Mouse (Mus musculus): ENCODE measurements around the gene Smarcd3. TPM values are rescaled to one million over a fixed set of nuclear protein-coding genes. Genes with fewer than 3 reads are reported as not detected.

The Smarcd3 gene
- polyA plus RNA-seq, 1 experiment from 2014 or later: 78.4 TPM

GRCm38 (mm10) chr5:24589511-24590500 lies 34.4 kb downstream of the Smarcd3 start:
- Histone ChIP-seq H3K27me3 (ENCODE audit: control insufficient read depth, insufficient read depth, low read length) (no peaks in the 10 kb centered on the region), H3K4me2 (ENCODE audit: low read length) (no peak overlapping the region), H3K9me3 (ENCODE audit: control insufficient read depth, low read length) (no peaks in the 10 kb centered on the region), H3K9ac (ENCODE audit: low read length) (no peak overlapping the region), H3K4me1 (ENCODE audit: control insufficient read depth in 2 of 2, insufficient read depth in 2 of 2, low read length in 2 of 2) (peaks cover 11 to 28% of the 10 kb centered on the region in 2 experiments; a peak in 3 of 4 replicates), H3K4me3 (ENCODE audit: control insufficient read depth in 1 of 2, insufficient read depth in 1 of 2, low read depth in 1 of 2, low read length in 2 of 2) (no peak overlapping the region), H3K36me3 (ENCODE audit: control insufficient read depth, insufficient read depth, low read length) (peaks cover 67% of the 10 kb centered on the region), H3K27ac (replicated peaks in 1 of 2; ENCODE audit: control insufficient read depth in 1 of 2, insufficient read depth in 1 of 2, low read depth in 2 of 2, low read length in 2 of 2) (no peak overlapping the region)
- 87% methylated on average over 20 of the region's 20 CpGs for WGBS
- no peak for ATAC-seq (ENCODE audit: insufficient number of reproducible peaks, insufficient read depth, low FRiP score, low read depth)

- Histone ChIP-seq H3K9ac (ENCODE audit: low read length) (peak overlapping the region; percentile 85), H3K27me3 (ENCODE audit: control insufficient read depth, insufficient read depth, low read length) (no peaks in the 10 kb centered on the region), H3K4me3 (ENCODE audit: control insufficient read depth in 1 of 2, insufficient read depth in 1 of 2, low read depth in 1 of 2, low read length in 2 of 2) (peak overlapping the region; percentile 60 to 84), H3K36me3 (ENCODE audit: control insufficient read depth, insufficient read depth, low read length) (peaks cover 41% of the 10 kb centered on the region), H3K27ac (replicated peaks in 1 of 2; ENCODE audit: control insufficient read depth in 1 of 2, insufficient read depth in 1 of 2, low read depth in 2 of 2, low read length in 2 of 2) (peak overlapping the region in 1 of 2 experiments; percentile 67; a peak in 2 of 4 replicates), H3K4me1 (ENCODE audit: control insufficient read depth in 2 of 2, insufficient read depth in 2 of 2, low read length in 2 of 2) (peaks cover 11 to 28% of the 10 kb centered on the region in 2 experiments; a peak in 3 of 4 replicates), H3K4me2 (ENCODE audit: low read length) (peak overlapping the region; percentile 85), H3K9me3 (ENCODE audit: control insufficient read depth, low read length) (no peaks in the 10 kb centered on the region)
- ATAC-seq (ENCODE audit: insufficient number of reproducible peaks, insufficient read depth, low FRiP score, low read depth): no peak
- 12% methylated on average over 4 of the region's 4 CpGs for WGBS
Observed at GRCm38 (mm10) chr5:24587200-24587577, 37.0 kb downstream of the Smarcd3 start.

GRCm38 (mm10) chr5:24586547-24587199 lies 37.5 kb downstream of the Smarcd3 start, which contains the start of gene Chpf2:
Chpf2 (plus strand) TSS chr5:24586741.
- H3K4me2 ChIP-seq (ENCODE audit: low read length): peak within 1 kb of the TSS; percentile 85

GRCm38 (mm10) chr5:24586106-24586505 lies 38.1 kb downstream of the Smarcd3 start:
- H3K27ac ChIP-seq (replicated peaks in 1 of 2; ENCODE audit: control insufficient read depth in 1 of 2, insufficient read depth in 1 of 2, low read depth in 2 of 2, low read length in 2 of 2): no peak overlapping the region
- H3K4me3 ChIP-seq (ENCODE audit: control insufficient read depth in 1 of 2, insufficient read depth in 1 of 2, low read depth in 1 of 2, low read length in 2 of 2): peak overlapping the region; percentile 60 to 84
- H3K27me3 ChIP-seq (ENCODE audit: control insufficient read depth, insufficient read depth, low read length): no peaks in the 10 kb centered on the region
- H3K36me3 ChIP-seq (ENCODE audit: control insufficient read depth, insufficient read depth, low read length): peaks cover 30% of the 10 kb centered on the region
- no peaks in the 10 kb centered on the region for H3K9me3 ChIP-seq (ENCODE audit: control insufficient read depth, low read length)
- WGBS: 10% methylated on average over 8 of the region's 8 CpGs
- peak overlapping the region; percentile 85 for H3K9ac ChIP-seq (ENCODE audit: low read length)
- peaks cover 7 to 20% of the 10 kb centered on the region in 2 experiments; a peak in 3 of 4 replicates for H3K4me1 ChIP-seq (ENCODE audit: control insufficient read depth in 2 of 2, insufficient read depth in 2 of 2, low read length in 2 of 2)
- ATAC-seq (ENCODE audit: insufficient number of reproducible peaks, insufficient read depth, low FRiP score, low read depth): no peak
- peak overlapping the region; percentile 85 for H3K4me2 ChIP-seq (ENCODE audit: low read length)

More at GRCm38 (mm10) chr5:24586547-24587199, 37.5 kb downstream of the Smarcd3 start, which contains the start of gene Chpf2:
- Histone ChIP-seq H3K27me3 (ENCODE audit: control insufficient read depth, insufficient read depth, low read length) (no peaks in the 10 kb centered on the region), H3K4me1 (ENCODE audit: control insufficient read depth in 2 of 2, insufficient read depth in 2 of 2, low read length in 2 of 2) (peaks cover 11 to 26% of the 10 kb centered on the region in 2 experiments; a peak in 3 of 4 replicates), H3K36me3 (ENCODE audit: control insufficient read depth, insufficient read depth, low read length) (peaks cover 36% of the 10 kb centered on the region), H3K9me3 (ENCODE audit: control insufficient read depth, low read length) (no peaks in the 10 kb centered on the region), H3K4me3 (ENCODE audit: control insufficient read depth in 1 of 2, insufficient read depth in 1 of 2, low read depth in 1 of 2, low read length in 2 of 2) (peak within 1 kb of the TSS; percentile 60 to 84), H3K27ac (replicated peaks in 1 of 2; ENCODE audit: control insufficient read depth in 1 of 2, insufficient read depth in 1 of 2, low read depth in 2 of 2, low read length in 2 of 2) (peak within 1 kb of the TSS; percentile 34 to 67), H3K9ac (ENCODE audit: low read length) (peak within 1 kb of the TSS; percentile 85)
- 0% methylated on average over 43 of the region's 43 CpGs for WGBS
- ATAC-seq (ENCODE audit: insufficient number of reproducible peaks, insufficient read depth, low FRiP score, low read depth): peak; percentile 82

GRCm38 (mm10) chr5:24578109-24578963 lies 45.9 kb downstream of the Smarcd3 start:
- 58% methylated on average over 6 of the region's 6 CpGs for WGBS
- no peaks in the 10 kb centered on the region for H3K9me3 ChIP-seq (ENCODE audit: control insufficient read depth, low read length)
- peak overlapping the region; percentile 59 to 69 for H3K4me3 ChIP-seq (ENCODE audit: control insufficient read depth in 1 of 2, insufficient read depth in 1 of 2, low read depth in 1 of 2, low read length in 2 of 2)
- H3K9ac ChIP-seq (ENCODE audit: low read length): peak overlapping the region; percentile 76
- no peak for ATAC-seq (ENCODE audit: insufficient number of reproducible peaks, insufficient read depth, low FRiP score, low read depth)
- peak overlapping the region; percentile 74 for H3K4me2 ChIP-seq (ENCODE audit: low read length)
- H3K36me3 ChIP-seq (ENCODE audit: control insufficient read depth, insufficient read depth, low read length): peaks cover 23% of the 10 kb centered on the region
- no peaks in the 10 kb centered on the region for H3K27me3 ChIP-seq (ENCODE audit: control insufficient read depth, insufficient read depth, low read length)
- peaks cover 8 to 14% of the 10 kb centered on the region in 2 experiments for H3K4me1 ChIP-seq (ENCODE audit: control insufficient read depth in 2 of 2, insufficient read depth in 2 of 2, low read length in 2 of 2)
- peak overlapping the region; percentile 88 to 90 for H3K27ac ChIP-seq (replicated peaks in 1 of 2; ENCODE audit: control insufficient read depth in 1 of 2, insufficient read depth in 1 of 2, low read depth in 2 of 2, low read length in 2 of 2)

GRCm38 (mm10) chr5:24577183-24577929 lies 46.9 kb downstream of the Smarcd3 start, which contains the start of gene Abcf2:
Abcf2 (minus strand) TSS chr5:24577467.
- Histone ChIP-seq H3K27ac (replicated peaks in 1 of 2; ENCODE audit: control insufficient read depth in 1 of 2, insufficient read depth in 1 of 2, low read depth in 2 of 2, low read length in 2 of 2) (peak within 1 kb of the TSS; percentile 88 to 90), H3K4me3 (ENCODE audit: control insufficient read depth in 1 of 2, insufficient read depth in 1 of 2, low read depth in 1 of 2, low read length in 2 of 2) (peak within 1 kb of the TSS; percentile 69 to 92), H3K9ac (ENCODE audit: low read length) (peak within 1 kb of the TSS; percentile 81), H3K36me3 (ENCODE audit: control insufficient read depth, insufficient read depth, low read length) (peaks cover 33% of the 10 kb centered on the region), H3K27me3 (ENCODE audit: control insufficient read depth, insufficient read depth, low read length) (no peaks in the 10 kb centered on the region), H3K9me3 (ENCODE audit: control insufficient read depth, low read length) (no peaks in the 10 kb centered on the region), H3K4me1 (ENCODE audit: control insufficient read depth in 2 of 2, insufficient read depth in 2 of 2, low read length in 2 of 2) (peaks cover 8 to 14% of the 10 kb centered on the region in 2 experiments), H3K4me2 (ENCODE audit: low read length) (peak within 1 kb of the TSS; percentile 74)
- ATAC-seq (ENCODE audit: insufficient number of reproducible peaks, insufficient read depth, low FRiP score, low read depth): peak; percentile 97
- WGBS: under 1% methylated on average over 48 of the region's 48 CpGs
